Mouse (Mus musculus): ENCODE data around the gene Slc25a14. TPM values are rescaled to one million over a fixed set of nuclear protein-coding genes. Genes with fewer than 3 reads are reported as not detected.

The Slc25a14 gene
- total and polyA plus RNA-seq, 3 experiments, result 5.8 to 5.9 TPM; not detected in 1

- Histone ChIP-seq H3K4me1 (ENCODE audit: control insufficient read depth in 1 of 2, insufficient read depth in 2 of 2, low read length in 2 of 2) (peaks cover 0 to 5% of the 10 kb centered on the region in 2 experiments; a peak in 1 of 4 replicates), H3K4me3 (ENCODE audit: control insufficient read depth in 1 of 2, insufficient read depth in 1 of 2, low read depth in 2 of 2, low read length in 2 of 2) (peak within 1 kb of the TSS; percentile 72 to 99), H3K79me2 (ENCODE audit: control insufficient read depth, insufficient read depth, low read length, poor library complexity) (peaks cover 9% of the 10 kb centered on the region), H3K27me3 (ENCODE audit: control insufficient read depth in 1 of 2, insufficient read depth in 2 of 2, low read length in 2 of 2) (no peaks in the 10 kb centered on the region), H3K36me3 (ENCODE audit: control insufficient read depth in 1 of 2, insufficient read depth in 2 of 2, low read length in 2 of 2) (peaks cover 0 to 3% of the 10 kb centered on the region in 2 experiments; a peak in 2 of 4 replicates), H3K9me3 (replicated peaks; ENCODE audit: insufficient read depth, low read length) (no peaks in the 10 kb centered on the region), H3K27ac (ENCODE audit: control insufficient read depth, low read depth, low read length) (peak within 1 kb of the TSS; percentile 59; the same call in 1 of the 2 replicates), H3K9ac (ENCODE audit: control insufficient read depth, low read depth, low read length, poor library complexity, severe bottlenecking) (peak within 1 kb of the TSS; percentile 96)
- DNase-seq (ENCODE audit: low read depth, low spot score), result peak; percentile 83
- no peak for TF ChIP-seq E2F4 (IDR thresholded peaks at IDR 0.05; ENCODE audit: borderline replicate concordance, low read depth, low read length)
- TF ChIP-seq TAL1 (IDR thresholded peaks at IDR 0.05; ENCODE audit: low read length), result no peak
- TF ChIP-seq MAZ (IDR thresholded peaks at IDR 0.05; ENCODE audit: low read depth, low read length), result no peak
- peak; percentile 57 for TF ChIP-seq HCFC1 (IDR thresholded peaks at IDR 0.05; ENCODE audit: low read depth, low read length)
- TF ChIP-seq CHD1 (IDR thresholded peaks at IDR 0.05; ENCODE audit: low read depth, low read length), result no peak
- TF ChIP-seq USF2 (IDR thresholded peaks at IDR 0.05; ENCODE audit: borderline replicate concordance in 1 of 2, insufficient read depth in 1 of 2, low read depth in 1 of 2, low read length in 2 of 2), result no peak
- TF ChIP-seq TCF12 (IDR thresholded peaks at IDR 0.05; ENCODE audit: low read depth, low read length), result 0 out of 2 replicates have a peak, but pooled peaks have one; percentile 14
- TF ChIP-seq MAFK (IDR thresholded peaks at IDR 0.05; ENCODE audit: borderline replicate concordance, low read depth, low read length), result no peak
- peak; percentile 91 for TF ChIP-seq MAX (IDR thresholded peaks at IDR 0.05; ENCODE audit: low read length)
- no peak for TF ChIP-seq GATA1 (IDR thresholded peaks at IDR 0.05; ENCODE audit: low read depth, low read length)
- TF ChIP-seq CHD2 (IDR thresholded peaks at IDR 0.05; ENCODE audit: low read length), result no peak
- TF ChIP-seq TBP (IDR thresholded peaks at IDR 0.05; ENCODE audit: low read depth, low read length), result peak; percentile 91
- TF ChIP-seq BHLHE40 (IDR thresholded peaks at IDR 0.05; ENCODE audit: borderline replicate concordance, low read depth, low read length), result no peak
- TF ChIP-seq ETS1 (IDR thresholded peaks at IDR 0.05; ENCODE audit: low read depth, low read length), result no peak
- no peak for TF ChIP-seq JUND (IDR thresholded peaks at IDR 0.05; ENCODE audit: low read depth, low read length)
- TF ChIP-seq NELFE (IDR thresholded peaks at IDR 0.05; ENCODE audit: low read depth, low read length), result no peak; the same call in none of the 2 replicates
- no peak; the same call in 1 of the 2 replicates for TF ChIP-seq SIN3A (IDR thresholded peaks at IDR 0.05; ENCODE audit: low read length)
- TF ChIP-seq USF1 (IDR thresholded peaks at IDR 0.05; ENCODE audit: low read depth, low read length), result no peak
- no peak for TF ChIP-seq ZNF384 (IDR thresholded peaks at IDR 0.05; ENCODE audit: low read depth, low read length)
- TF ChIP-seq GABPA (IDR thresholded peaks at IDR 0.05; ENCODE audit: low read depth, low read length), result no peak
- peak; percentile 58; the same call in 1 of the 2 replicates for TF ChIP-seq ZMIZ1 (IDR thresholded peaks at IDR 0.05; ENCODE audit: low read depth, low read length)
- TF ChIP-seq ZC3H11A (IDR thresholded peaks at IDR 0.05; ENCODE audit: low read depth, low read length), result no peak
- no peak; the same call in 1 of the 2 replicates for TF ChIP-seq MXI1 (IDR thresholded peaks at IDR 0.05; ENCODE audit: low read depth, low read length)
- no peak for TF ChIP-seq ELF1 (IDR thresholded peaks at IDR 0.05; ENCODE audit: low read depth, low read length)
- TF ChIP-seq MYB (IDR thresholded peaks at IDR 0.05; ENCODE audit: low read depth, low read length), result no peak
- TF ChIP-seq RAD21 (IDR thresholded peaks at IDR 0.05; ENCODE audit: low read depth, low read length), result no peak
- peak in 1 of 2 experiments; percentile 79; a peak in 2 of 4 replicates for TF ChIP-seq POLR2A (IDR thresholded peaks at IDR 0.05; ENCODE audit: control insufficient read depth in 1 of 2, insufficient read depth in 1 of 2, low read depth in 1 of 2, low read length in 2 of 2, poor library complexity in 1 of 2)
- no peak for TF ChIP-seq SMC3 (IDR thresholded peaks at IDR 0.05; ENCODE audit: low read depth, low read length)
- TF ChIP-seq EP300 (IDR thresholded peaks at IDR 0.05; ENCODE audit: low read depth in 1 of 2, low read length in 2 of 2), result no peak
- TF ChIP-seq POLR2AphosphoS2 (IDR thresholded peaks at IDR 0.05; ENCODE audit: low read length), result no peak; the same call in 1 of the 2 replicates
- TF ChIP-seq MEF2A (IDR thresholded peaks at IDR 0.05; ENCODE audit: extremely low read depth, insufficient replicate concordance, low read depth, low read length, poor library complexity, severe bottlenecking), result no peak
- TF ChIP-seq MYC (IDR thresholded peaks at IDR 0.05; ENCODE audit: low read depth, low read length), result peak; percentile 67; the same call in 1 of the 2 replicates
- TF ChIP-seq ZKSCAN1 (IDR thresholded peaks at IDR 0.05; ENCODE audit: low read depth, low read length), result no peak
- no peak for TF ChIP-seq RCOR1 (IDR thresholded peaks at IDR 0.05; ENCODE audit: low read depth, low read length)
- TF ChIP-seq POLR2AphosphoS5 (IDR thresholded peaks at IDR 0.05; ENCODE audit: borderline replicate concordance, low read depth, low read length), result no peak
- TF ChIP-seq KAT2A (conservative IDR thresholded peaks at IDR 0.05; ENCODE audit: low read depth, low read length), result no peak
These were observed 29.0 kb upstream of the Slc25a14 start, which contains the start of gene Zfp280c for GRCm38 (mm10) chrX:48594099-48594760. TSS of gene Zfp280c (minus strand) at chrX:48594504.

Measured in MEL (cell line).